Mouse (Mus musculus) stomach, postnatal 0 days (tissue): ENCODE results near the gene Atrip.

Experiments
- CTCF ChIP-seq: IDR thresholded peaks from 2 replicates; pipeline ENCODE4 v1.5.1; 2016; ENCODE audit warnings: antibody characterized with exemption, low read depth, mild to moderate bottlenecking, moderate library complexity
- EP300 ChIP-seq: optimal IDR thresholded peaks from 2 replicates; pipeline ENCODE3; 2016; ENCODE audit warnings: antibody characterized with exemption

DNA sequence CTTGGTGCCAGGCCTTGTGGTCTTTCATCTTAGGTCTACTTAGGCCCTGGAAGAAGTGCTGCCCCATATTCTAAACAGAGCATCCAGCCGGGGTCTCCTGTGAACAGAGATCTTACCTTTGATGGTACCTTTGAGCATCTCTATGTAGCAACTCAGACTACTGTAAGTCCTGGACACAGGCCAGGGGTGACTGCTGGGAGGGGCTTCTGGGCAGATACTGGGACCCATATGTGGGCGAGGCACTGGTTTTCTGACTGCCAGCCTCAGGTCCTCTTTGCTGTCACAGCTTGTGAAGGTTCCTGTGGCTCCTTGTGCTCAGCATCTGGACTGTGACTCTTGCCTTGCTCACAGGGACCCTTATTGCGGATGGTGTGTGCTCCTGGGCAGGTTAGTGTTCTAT, 28.6 kb upstream of the Atrip start:
- TF ChIP-seq EP300 (no peak), CTCF (no peak)
